19 mouse cellular contexts compared by ENCODE assay signal in the genomic region with DNA sequence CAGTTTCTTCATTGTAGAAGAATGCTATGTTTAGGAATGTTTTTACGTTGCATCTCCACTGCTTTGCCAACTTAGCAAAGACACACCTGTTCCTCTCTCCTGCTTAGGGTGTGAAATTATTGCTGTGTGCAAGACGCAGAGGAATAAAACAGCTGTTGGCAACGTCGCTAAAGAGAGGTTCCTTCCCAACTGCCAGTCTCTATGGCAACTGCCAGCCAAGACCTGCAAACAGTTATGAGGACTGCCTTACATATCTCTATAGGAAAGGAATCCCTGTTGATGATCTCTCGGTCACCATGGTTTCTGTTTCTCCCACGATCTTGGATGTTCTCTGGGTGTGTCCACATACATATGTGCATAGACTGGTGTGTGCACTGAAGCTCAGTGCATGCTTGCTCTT.
DNase-seq lines count a peak whose midpoint lies in the region; ATAC-seq and TF ChIP-seq lines count a peak whose summit lies in the region.
"Had no signal": no experiment of that assay in that cellular context is flagged by ENCODE, and none has a peak within 500 bp of the region (broad histone marks: within the 10 kb centered on the region; RNA-seq: fewer than 3 reads in every experiment).

No protein-coding gene starts in this region.

- no peak overlapping the region for H3K4me2 ChIP-seq in limb, embryonic 13.5 days (replicated peaks)
- H3K4me2 ChIP-seq: liver, embryonic 11.5 days had no signal

- WGBS in limb, embryonic 13.5 days, result 55% methylated on average over 6 of the region's 6 CpGs
- WGBS in limb, embryonic 10.5 days, result 82% methylated on average over 6 of the region's 6 CpGs

- no peak for TF ChIP-seq CTCF in brain, embryonic 14.5 days (IDR thresholded peaks at IDR 0.05; ENCODE audit: borderline replicate concordance, extremely low read depth, insufficient read depth, insufficient read length)

- peak; percentile 67 for DNase-seq in heart, adult 11 months
- no peak for DNase-seq in heart, adult 9 months (ENCODE audit: low spot score in 2 of 2)
- DNase-seq in limb, embryonic 10.5 days (ENCODE audit: low spot score), result no peak
- DNase-seq in brain, embryonic 14.5 days (ENCODE audit: low read depth), result peak; percentile 42
- peak; percentile 20 for DNase-seq in left cerebral cortex, postnatal 36 days (ENCODE audit: low spot score in 2 of 2)
- DNase-seq in lung, postnatal 14 days, result no peak
- DNase-seq: adrenal gland, postnatal 25 days; cerebellum, adult 9-11 months; gastrocnemius, adult 2 months; heart, postnatal 4 days; kidney, adult 8-10 months; kidney, postnatal 36 days; lung, adult 2 months; thymus, postnatal 36 days had no signal

- no peaks in the 10 kb centered on the region for H3K9me3 ChIP-seq in limb, embryonic 13.5 days
- no peaks in the 10 kb centered on the region for H3K9me3 ChIP-seq in limb, embryonic 10.5 days (replicated peaks)

- no peak overlapping the region for H3K27ac ChIP-seq in limb, embryonic 13.5 days
- no peak overlapping the region for H3K27ac ChIP-seq in limb, embryonic 10.5 days
- H3K27ac ChIP-seq: gastrocnemius, adult 2 months had no signal

- no peak for TF ChIP-seq POLR2A in brain, embryonic 14.5 days (IDR thresholded peaks at IDR 0.05; ENCODE audit: borderline replicate concordance, extremely low read depth, insufficient read depth, insufficient read length, poor library complexity, severe bottlenecking)

- intact Hi-C loops in left cerebral cortex, postnatal 36 days (cut with DNase I), result no loop called here

- no peak overlapping the region for H3K9ac ChIP-seq in limb, embryonic 13.5 days

- no peaks in the 10 kb centered on the region for H3K27me3 ChIP-seq in limb, embryonic 13.5 days
- H3K27me3 ChIP-seq in limb, embryonic 10.5 days (ENCODE audit: low read depth, poor library complexity, severe bottlenecking), result no peaks in the 10 kb centered on the region

- ATAC-seq in limb, embryonic 13.5 days (ENCODE audit: low FRiP score, low read depth), result peak; percentile 54
- no peak for ATAC-seq in erythroid progenitor cell, adult 5-6 weeks (replicated peaks; ENCODE audit: low FRiP score, poor library complexity, severe bottlenecking)
- ATAC-seq: inflammation-experienced regulatory T-cells, adult 6 months had no signal

- H3K4me3 ChIP-seq in limb, embryonic 13.5 days, result no peak overlapping the region
- no peak overlapping the region for H3K4me3 ChIP-seq in limb, embryonic 10.5 days
- H3K4me3 ChIP-seq: erythroblast, embryonic 14.5 days; gastrocnemius, adult 2 months had no signal

- peaks cover 21% of the 10 kb centered on the region for H3K4me1 ChIP-seq in limb, embryonic 13.5 days
- peaks cover 2% of the 10 kb centered on the region; the same call in 1 of the 2 replicates for H3K4me1 ChIP-seq in limb, embryonic 10.5 days

- no peaks in the 10 kb centered on the region for H3K36me3 ChIP-seq in limb, embryonic 13.5 days
- H3K36me3 ChIP-seq in limb, embryonic 10.5 days, result no peaks in the 10 kb centered on the region

Comparison
In these comparisons a context has a peak if more than half of its experiments do, and no peak if none do; other contexts are left out.
1. DNase-seq: peak in heart, adult 11 months (single experiment), brain, embryonic 14.5 days (single experiment) and left cerebral cortex, postnatal 36 days (2 of 2); none in heart, adult 9 months (0 of 2), limb, embryonic 10.5 days (single experiment) and lung, postnatal 14 days (single experiment).